Mouse (Mus musculus) heart, postnatal 25 days (tissue): Measurements from ENCODE around the gene Gm17402. TPM values are rescaled to one million over a fixed set of nuclear protein-coding genes. Genes with fewer than 3 reads are reported as not detected.

Experiments
- DNase-seq: peaks from one replicate; pipeline ENCODE4 v3.0.0; 2022; ENCODE audit warnings: low spot score
- intact Hi-C: fragments of 180-260 bp; cut with DNase I; formaldehyde crosslinking; loops from one replicate; pipeline ENCODE4 v1.15.1; 2025
- total RNA-seq, 2 experiments: library from RNA; stranded (reverse); gene quantifications; 2 replicates each; pipeline ENCODE4 v1.2.3; 2021

The Gm17402 gene
- not detected for total RNA-seq

DNA sequence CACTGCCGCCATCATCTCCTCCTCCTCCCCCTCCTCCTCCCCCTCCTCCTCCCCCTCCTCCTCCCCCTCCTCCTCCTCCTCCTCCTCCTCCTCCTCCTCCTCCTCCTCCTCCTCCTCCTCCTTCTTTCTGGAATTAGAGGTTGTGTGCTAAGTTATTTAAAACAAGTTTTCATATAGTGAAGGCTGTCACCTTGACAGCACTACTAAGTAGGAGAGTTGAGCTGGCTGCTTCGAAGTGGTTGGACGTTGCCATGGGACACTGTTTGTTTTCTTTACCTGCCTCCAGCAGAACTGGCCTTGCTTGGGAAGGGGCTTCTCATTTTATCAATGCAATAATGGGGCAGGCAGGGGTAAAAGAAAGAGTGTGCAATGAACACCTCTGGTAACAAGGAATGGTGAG is at the start of gene Gm17402:
Gene Gm17402, minus strand, starts transcription at position 101 of the 400 bp plus-strand sequence.
- DNase-seq: no peak
- intact Hi-C loops: no loop called here

DNA sequence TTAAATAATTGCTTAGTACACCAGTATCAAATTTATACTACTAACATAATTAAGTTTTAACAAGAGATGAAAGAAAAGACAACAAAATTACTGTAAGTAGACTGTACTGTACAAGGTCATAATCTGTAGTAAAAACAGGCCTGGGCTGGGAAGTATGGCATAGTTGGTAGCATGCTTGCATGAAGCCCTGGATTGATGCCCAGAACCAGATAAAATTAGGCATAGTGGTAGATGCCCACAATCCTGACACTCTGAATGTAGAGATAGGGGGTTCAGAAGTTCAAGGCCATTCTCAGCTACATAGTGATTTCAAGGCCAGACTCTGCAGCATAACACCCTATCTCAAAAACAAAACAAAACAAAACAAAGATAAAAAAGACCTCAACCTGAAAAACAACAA is 3.3 kb upstream of the Gm17402 start:
- DNase-seq: no peak
- intact Hi-C loops: no loop called here

DNA sequence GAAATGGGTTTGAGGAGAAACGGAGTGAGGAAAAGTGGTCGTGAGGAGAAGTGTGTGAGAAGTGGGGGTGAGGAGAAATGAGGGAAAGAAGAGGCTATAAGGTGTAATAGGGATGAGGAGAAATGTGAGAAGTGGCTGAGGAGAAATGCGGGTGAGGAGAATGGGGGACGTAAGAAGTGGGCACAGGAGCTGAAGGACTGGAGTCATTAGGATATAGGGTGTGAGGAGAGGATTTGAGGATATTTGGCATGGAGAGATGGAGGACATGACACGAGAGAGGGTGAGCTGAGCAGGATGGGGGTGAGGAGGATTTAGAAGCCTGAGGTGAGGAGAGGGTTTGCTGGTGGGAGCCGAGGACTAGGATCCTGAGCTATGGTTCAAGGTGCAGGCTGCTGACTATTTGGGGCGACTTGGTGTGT is 594 bp downstream of the Gm17402 start:
- DNase-seq: no peak
- intact Hi-C loops: no loop called here

DNA sequence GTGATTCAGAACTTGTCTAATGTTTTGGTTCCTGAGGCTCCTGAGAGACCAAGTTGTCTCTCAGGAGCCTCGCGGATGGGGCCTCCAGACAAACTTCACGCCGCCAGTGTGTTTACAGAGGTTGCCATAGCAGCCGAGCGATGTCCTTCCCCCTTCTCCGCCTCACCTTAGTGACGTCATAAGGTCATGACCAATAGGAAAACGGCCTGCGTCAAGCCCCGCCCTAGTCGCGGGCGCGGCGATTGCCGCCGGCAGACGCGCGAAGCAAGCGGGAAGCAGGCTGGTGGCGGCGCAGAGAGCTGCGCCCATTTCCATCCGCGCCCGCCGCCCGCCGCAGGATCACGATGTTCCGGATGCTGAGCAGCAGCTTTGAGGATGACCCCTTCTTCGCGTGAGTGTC is 1.1 kb downstream of the Gm17402 start, which contains the start of gene Mlf1:
Gene Mlf1, plus strand, starts transcription at position 226 of the 400 bp plus-strand sequence.
- intact Hi-C loops: no loop called here

DNA sequence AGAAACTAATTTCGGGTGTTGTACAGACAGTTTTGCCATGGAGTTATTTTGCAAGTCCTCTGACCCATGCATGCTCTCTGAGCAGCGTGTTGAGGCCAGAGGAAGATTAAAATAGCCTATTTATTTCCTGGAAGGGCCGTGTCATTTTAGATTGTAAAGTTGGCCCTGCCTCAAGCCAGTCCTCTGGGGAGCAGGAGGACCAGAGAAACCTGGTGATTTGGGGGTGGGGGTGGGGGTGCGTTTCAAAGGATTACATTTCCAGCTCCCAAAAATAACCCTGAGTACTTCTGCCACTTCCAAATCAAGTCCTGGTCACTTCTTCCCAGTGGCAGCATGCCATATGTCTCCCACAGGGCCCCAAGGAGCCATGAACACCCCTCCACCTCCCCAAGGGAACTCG is 2.2 kb downstream of the Gm17402 start:
- no peak for DNase-seq
- intact Hi-C loops: no loop called here

More for the DNA sequence above, 1.1 kb downstream of the Gm17402 start, which contains the start of gene Mlf1:
- peak; percentile 78 for DNase-seq

DNA sequence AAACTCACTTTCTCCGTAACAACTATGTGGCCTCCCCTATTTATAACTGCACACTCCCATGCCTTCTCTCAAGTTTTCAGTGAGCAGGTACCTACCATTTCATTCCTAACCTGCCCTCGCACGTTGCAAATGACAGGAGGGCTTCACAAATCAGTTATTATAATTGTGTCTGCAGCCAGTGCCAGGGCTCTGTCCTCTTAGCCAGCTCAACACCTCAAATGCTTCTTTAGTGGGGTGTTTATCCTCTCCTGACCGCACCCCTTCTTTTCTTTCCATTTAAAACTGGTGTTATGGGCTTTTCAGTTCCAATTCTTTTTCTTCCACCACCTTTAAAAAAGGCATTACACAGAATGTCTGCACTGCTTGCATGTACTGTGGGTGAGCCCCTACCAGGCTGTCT is 2.8 kb downstream of the Gm17402 start:
- DNase-seq: no peak
- intact Hi-C loops: no loop called here

DNA sequence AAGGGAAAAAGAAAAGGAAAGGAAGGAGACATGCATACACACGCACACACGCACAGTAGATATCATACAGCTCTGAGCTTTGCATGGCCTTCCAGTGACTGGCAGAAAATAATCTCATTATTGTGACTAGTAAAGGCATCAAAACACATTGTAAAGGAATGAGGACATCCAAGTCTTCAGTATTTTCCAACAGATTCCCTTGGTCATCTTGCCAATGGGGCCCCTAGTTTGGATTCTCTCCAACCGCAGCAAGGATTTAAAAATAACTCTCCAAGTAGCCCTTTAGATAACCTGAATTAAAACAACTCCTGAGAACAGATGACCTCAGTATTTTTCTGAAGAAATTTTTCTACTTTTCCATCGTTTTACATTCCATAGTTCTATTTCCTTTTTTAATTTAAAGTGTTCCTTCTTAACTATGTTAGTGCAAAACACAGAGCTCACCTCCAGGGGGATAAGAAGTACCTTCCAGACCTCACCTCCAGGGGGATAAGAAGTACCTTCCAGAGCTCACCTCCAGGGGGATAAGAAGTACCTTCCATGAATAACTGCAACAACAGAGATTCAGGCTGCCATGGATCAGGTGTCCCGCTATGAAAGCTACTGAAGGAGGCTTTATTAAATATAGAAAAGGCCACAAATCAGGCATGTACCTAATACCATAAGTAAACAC is 5.4 kb downstream of the Gm17402 start:
- no peak for DNase-seq
- intact Hi-C loops: no loop called here

DNA sequence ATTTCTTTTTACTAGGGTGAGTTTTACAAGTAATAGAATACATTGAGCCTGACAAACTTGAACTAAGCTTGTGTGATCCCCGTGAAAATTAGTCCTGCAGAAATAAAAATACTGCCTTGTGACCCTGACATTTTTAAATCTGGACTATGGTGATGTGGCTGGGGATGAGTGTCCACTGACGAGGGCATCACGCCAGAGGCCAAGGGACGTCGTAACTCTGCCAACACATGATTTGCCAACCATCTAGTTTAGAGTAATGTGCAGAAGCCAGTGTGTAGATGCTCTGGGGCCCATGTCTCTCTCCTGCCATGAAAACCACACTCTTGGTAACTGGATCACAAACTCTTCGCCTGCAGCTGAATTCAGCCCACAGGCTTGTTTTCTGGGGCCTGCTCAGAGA is 7.5 kb downstream of the Gm17402 start:
- intact Hi-C loops: no loop called here
- no peak for DNase-seq

DNA sequence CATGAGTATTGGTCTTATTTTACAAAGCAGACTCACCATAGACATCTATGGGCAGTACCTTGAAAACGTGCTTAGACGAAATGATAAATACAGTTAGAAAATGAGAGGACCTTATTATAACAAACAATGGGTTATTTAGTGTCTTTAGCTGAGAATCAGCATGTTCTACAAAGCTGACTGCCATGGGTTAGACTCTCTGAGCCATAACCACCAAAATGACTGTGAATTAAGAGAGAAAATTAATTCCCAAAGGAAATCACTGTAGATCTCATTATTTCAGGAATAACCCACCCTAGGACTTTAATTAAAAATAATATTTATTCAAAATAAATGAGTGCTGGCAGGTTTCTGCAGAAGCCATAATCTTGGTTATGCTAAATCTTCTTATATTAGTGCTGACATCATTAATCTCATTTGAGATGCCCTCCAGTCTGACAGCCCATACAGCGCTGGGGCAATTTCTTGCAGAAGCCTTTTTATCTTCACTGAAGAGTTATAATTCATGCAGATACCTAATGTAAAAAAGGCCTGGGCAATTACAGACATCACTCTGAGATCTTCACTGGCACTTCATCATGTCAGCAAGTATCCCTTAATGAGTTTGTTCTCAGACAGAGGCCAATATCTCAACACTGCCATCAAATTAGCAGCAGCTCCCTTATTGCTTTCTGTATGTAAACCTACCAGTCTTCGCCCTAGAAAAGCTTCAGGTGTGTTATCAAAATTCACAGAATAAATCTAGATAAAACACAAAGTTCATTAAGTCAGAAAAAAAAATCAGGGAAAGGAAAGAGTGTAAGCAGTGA is 8.7 kb downstream of the Gm17402 start:
- intact Hi-C loops: no loop called here

DNA sequence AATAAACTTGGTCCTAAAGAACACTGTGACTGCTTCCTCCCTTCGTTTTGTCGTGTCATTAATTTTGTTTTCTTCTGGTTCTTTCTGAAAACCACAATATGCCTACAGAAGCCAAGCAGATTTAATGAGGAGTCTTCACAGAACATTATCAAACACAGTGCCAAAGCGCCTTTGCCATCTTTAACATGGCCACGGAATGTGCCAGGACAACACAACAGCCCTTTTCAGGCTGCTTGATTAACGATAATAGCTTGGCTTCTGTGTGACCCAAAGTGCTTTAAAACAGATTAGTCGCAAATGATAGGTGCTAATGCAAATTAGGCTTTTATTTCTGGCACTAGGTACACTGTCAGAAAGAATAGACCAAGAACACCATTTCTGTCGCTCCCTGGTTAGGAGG is 16.6 kb downstream of the Gm17402 start:
- intact Hi-C loops: no loop called here

More for the DNA sequence above, 8.7 kb downstream of the Gm17402 start:
- DNase-seq: no peak

DNA sequence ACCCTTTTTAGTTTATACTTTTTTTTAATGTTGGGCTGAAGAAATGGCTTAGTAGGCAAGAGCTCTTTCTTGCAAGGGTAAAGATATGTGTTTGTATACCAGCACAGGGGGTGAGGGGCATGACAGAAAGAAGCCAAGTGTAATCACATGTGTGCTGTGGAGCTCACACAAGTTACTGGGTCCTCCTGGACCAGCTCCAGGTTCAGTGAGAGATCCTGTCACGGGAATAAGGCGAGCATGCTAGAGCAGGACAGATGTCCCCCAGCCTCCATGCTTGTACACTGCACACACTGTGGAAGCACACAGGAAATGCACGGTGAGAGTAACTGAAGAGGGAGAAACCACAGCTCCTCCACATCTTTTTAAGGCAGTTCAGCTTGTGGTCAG is 22.2 kb downstream of the Gm17402 start:
- DNase-seq: no peak
- intact Hi-C loops: loop anchor here (2.0 to 5.0 kb wide), 2 partner anchors 35 to 78 kb away; partner anchors contain the start of gene Gfm1

More for the DNA sequence above, 16.6 kb downstream of the Gm17402 start:
- DNase-seq: no peak

DNA sequence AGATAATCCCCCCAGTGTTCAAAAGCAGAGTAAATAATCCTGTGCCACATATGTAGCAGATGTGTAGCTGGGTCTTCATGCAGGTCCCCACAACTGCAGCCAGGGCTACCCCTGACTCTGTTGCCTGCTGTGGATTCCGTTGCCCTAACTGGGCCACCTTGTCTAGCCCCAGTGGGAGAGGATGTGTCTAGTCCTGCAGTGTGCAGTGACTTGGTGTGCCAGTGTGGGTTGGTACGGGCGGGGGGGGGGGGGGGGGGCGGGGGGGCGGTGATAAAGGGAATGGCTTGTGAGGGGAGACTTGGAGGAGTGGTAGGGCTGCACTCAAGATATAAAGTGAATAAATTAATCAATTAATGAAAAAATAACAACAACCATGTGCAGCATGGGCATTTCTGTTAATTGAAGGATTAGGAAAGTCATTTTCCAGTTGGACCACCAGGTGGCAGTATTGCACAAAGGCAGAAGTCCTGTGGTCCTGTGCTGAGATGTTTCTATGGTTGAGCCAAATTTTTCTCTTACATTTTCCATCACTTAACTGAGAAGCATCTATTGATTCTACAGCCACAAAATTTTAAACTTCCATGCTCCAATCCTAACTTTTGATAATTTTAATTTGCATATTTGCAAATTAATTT is 22.7 kb downstream of the Gm17402 start:
- DNase-seq: no peak

DNA sequence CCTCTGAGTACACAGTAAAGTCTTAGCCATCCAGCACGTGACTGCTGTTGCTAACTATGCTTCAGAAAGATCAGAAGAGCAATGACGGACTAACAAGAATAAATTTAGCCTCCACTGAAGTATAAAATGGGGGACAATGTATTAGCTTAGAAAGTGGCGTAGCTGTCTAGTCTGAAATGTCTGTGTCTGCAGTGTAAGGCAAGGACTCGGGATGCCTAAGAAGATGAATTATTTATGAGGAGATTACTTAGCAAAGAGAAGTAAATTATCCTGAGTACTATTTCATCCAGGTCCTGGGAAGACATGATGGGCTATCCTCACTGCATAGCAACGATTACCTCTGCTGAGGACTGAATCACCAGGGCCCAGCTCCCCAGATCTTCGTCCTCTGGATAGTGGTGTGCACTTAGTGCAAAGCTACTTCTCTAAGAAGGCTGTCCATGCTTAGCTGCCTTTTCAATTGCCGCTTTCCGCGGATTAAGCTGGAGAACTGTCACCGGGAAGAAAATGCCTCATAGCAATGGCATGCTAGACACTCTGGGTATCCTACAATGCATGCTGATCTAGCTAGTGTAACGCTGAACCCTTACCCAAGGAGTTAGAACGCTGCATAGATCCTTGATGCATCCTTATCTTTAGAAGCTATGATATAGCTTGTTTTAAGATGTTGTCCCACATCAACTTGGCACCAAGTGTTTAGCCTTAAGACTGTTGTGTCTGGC is 23.4 kb downstream of the Gm17402 start:
- intact Hi-C loops: loop anchor here (1.0 to 5.0 kb wide), 3 partner anchors 36 to 217 kb away; partner anchors contain the start of gene Gfm1
- no peak for DNase-seq

More for the DNA sequence above, 22.7 kb downstream of the Gm17402 start:
- intact Hi-C loops: loop anchor here (2.0 to 5.0 kb wide), 2 partner anchors 35 to 79 kb away; partner anchors contain the start of gene Gfm1

DNA sequence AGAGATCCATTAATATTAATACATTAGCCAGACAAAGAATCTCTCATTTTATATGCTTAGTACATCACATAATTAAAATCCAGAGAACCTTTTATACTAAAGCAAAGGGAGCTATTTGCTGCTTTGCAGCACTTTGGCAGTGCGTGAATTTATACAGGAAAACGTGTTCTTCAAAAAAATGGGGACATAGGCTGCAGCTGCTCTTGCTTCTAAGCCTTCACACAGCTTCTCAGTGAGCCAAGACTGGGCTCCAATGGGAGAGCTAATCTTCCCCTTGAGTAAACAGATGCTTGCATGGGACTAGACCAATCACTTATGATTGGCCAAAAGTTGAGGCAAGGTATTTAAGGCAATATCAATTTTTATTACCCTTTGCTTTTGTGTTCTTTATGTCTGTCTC is 28.3 kb downstream of the Gm17402 start:
- intact Hi-C loops: no loop called here
- DNase-seq: no peak

DNA sequence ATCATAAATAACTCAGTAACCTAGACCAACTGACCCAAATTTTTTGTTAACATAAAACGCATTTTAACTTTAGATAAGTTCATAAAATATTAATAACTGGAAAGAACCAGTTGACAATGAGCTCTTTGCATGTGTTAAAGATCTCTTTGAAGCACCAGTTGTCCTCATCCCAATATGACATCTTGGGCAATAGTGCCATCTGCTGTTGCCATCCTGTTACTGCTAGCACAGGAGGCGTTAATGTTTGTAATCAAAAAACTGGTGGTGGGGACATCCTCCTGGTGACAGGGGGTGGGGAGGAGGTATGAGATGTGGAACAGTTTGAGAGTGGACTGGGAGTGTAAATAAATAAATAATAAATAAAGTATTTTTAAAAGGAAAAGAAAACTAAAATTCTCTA is 30.4 kb downstream of the Gm17402 start:
- DNase-seq: no peak
- intact Hi-C loops: loop anchor here (2.0 kb wide), 1 partner anchor 934 kb away; no protein-coding TSS in a partner anchor

DNA sequence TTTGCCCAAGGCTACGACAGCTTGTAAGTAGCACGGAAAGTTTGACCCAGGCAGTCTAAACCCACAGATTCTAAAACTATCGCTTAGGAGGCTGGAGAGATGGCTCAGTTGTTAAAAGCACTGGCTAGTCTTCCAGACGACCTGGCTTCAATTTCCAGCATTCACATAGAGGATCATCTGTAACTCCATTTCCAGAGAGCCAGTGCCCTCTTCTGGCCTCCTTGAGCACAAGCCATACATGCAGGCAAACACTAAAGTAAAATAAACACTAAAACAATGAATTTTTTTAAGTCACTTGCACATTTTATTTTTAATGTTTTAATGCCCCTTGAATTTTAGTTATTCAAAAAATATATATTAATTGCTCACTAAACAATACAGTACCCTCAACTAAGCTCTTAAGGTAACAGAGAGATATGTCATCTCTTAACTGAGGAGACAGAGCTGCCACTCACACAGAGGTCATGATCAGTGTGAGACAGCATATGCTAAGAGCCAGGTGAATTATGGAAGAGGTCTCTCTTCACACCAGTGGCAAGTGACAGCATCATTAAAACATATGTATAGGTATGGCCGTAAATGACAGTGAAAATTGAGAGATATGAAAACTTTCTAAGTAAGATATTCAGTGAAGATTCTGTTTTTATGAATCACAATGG is 31.8 kb downstream of the Gm17402 start:
- DNase-seq: no peak
- intact Hi-C loops: loop anchor here (2.0 kb wide), 1 partner anchor 1010 kb away; no protein-coding TSS in a partner anchor

DNA sequence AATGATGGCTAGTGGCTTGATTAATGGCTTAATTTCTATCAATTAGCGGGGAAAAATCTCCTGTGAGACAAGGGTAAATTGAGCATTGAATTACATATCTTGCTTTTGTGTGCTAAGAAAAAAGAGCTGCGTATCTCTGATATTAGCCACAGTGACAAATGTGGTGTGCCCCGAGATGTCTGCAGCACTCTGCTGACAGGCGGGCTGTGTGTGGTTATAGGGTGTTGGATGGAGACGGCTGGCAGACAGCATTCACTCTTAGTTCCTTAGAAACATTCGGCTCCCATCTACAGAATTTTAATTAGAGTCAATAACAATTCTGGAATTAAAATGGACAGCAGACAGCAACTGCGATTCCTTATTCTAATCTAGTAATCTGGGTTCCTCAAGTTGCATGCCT is 34.0 kb downstream of the Gm17402 start:
- no peak for DNase-seq
- intact Hi-C loops: no loop called here

DNA sequence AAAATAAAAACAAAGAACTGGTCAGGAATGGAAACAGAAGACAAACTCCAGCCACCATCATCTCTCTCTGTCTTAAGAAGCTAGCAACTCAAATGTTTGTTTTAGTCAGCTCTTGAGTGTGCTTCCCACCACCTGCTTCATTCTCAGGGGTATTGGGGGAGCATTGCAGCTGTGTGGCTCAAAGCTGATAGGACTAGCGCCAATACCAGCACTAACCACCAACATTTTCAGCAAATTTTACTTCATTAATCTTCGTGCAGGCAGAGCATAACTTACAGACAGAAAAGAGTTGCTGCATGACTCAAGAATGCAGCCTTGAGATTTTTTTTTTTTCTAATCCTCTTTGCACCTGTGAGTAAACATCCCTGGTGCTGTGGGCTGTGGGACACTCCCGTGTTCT is 35.4 kb downstream of the Gm17402 start:
- DNase-seq: no peak
- intact Hi-C loops: no loop called here

DNA sequence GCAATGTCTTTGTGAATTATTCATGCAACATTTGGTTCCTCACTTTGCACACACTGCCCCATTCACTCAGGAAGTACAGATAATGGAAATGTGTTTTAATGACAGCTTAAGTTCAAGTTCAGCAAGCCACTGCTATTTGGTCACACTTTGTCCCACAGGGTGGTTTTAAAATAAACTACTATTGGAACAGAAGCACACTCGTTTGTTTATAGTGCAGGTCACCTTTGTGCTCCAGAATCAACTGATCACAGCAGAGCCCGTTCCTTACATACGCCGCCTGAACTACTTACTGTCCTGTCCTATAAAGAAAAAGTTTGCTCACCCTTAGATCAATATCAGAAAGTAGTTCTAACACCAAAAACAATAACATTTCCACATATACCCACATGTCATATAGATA is 52.5 kb downstream of the Gm17402 start:
- DNase-seq: no peak
- intact Hi-C loops: no loop called here
